Mouse (Mus musculus) frontal cortex, postnatal 14 days (tissue): ENCODE results near the gene Mroh7.
"Not testable (repeated sequence)": the region's sequence is repeated elsewhere in the genome, so short reads cannot be mapped to it uniquely, and the experiment has no call there.

Experiments
- DNase-seq, 2 experiments: peaks; one replicate each; pipeline ENCODE4 v3.0.0; 2022; ENCODE audit warnings: low spot score in 2 of 2

Gene Mroh7

GRCm38 (mm10) chr4:106730814-106731213, at the start of gene Mroh7:
Gene Mroh7 (minus strand): TSS chr4:106730925.
- DNase-seq: no peak

- DNase-seq: no peak
Observed at GRCm38 (mm10) chr4:106780045-106780444, 49.3 kb upstream of the Mroh7 start.

GRCm38 (mm10) chr4:106778116-106778788, 47.5 kb upstream of the Mroh7 start:
- peak; percentile 78 to 84 for DNase-seq

GRCm38 (mm10) chr4:106776998-106777397, 46.3 kb upstream of the Mroh7 start:
- DNase-seq: peak; percentile 52 to 58

GRCm38 (mm10) chr4:106775767-106776166, 45.0 kb upstream of the Mroh7 start:
- DNase-seq: not testable (repeated sequence)

- DNase-seq: no peak
Observed at GRCm38 (mm10) chr4:106772558-106772957, 41.8 kb upstream of the Mroh7 start.

- no peak for DNase-seq
Observed at GRCm38 (mm10) chr4:106769306-106769705, 38.6 kb upstream of the Mroh7 start.

GRCm38 (mm10) chr4:106764166-106764565, 33.4 kb upstream of the Mroh7 start:
- no peak for DNase-seq

GRCm38 (mm10) chr4:106751726-106752125, 21.0 kb upstream of the Mroh7 start:
- no peak for DNase-seq

GRCm38 (mm10) chr4:106749699-106750098, 19.0 kb upstream of the Mroh7 start:
- DNase-seq: peak; percentile 70 to 74

GRCm38 (mm10) chr4:106747001-106747580, 16.4 kb upstream of the Mroh7 start:
- DNase-seq: no peak

GRCm38 (mm10) chr4:106745862-106746261, 15.1 kb upstream of the Mroh7 start:
- no peak for DNase-seq

- DNase-seq: no peak
Observed at GRCm38 (mm10) chr4:106737904-106738303, 7.2 kb upstream of the Mroh7 start.

GRCm38 (mm10) chr4:106736884-106737283, 6.2 kb upstream of the Mroh7 start:
- not testable (repeated sequence) for DNase-seq

- DNase-seq: no peak
Observed at GRCm38 (mm10) chr4:106733636-106734035, 2.9 kb upstream of the Mroh7 start, which contains the start of gene Fam151a. Gene Fam151a (plus strand): TSS chr4:106733889.

GRCm38 (mm10) chr4:106720631-106721030, 10.1 kb downstream of the Mroh7 start:
- DNase-seq: no peak

GRCm38 (mm10) chr4:106713622-106714021, 17.1 kb downstream of the Mroh7 start:
- no peak for DNase-seq

- DNase-seq: peak in 1 of 2 experiments; percentile 77
Observed at GRCm38 (mm10) chr4:106708408-106708807, 22.3 kb downstream of the Mroh7 start.

- no peak for DNase-seq
Observed at GRCm38 (mm10) chr4:106707957-106708356, 22.8 kb downstream of the Mroh7 start.

- no peak for DNase-seq
Observed at GRCm38 (mm10) chr4:106705096-106705665, 25.5 kb downstream of the Mroh7 start.

GRCm38 (mm10) chr4:106704416-106704815, 26.3 kb downstream of the Mroh7 start:
- DNase-seq: peak; percentile 49 to 62

GRCm38 (mm10) chr4:106703956-106704355, 26.8 kb downstream of the Mroh7 start:
- DNase-seq: no peak

- DNase-seq: no peak
Observed at GRCm38 (mm10) chr4:106700798-106701197, 29.9 kb downstream of the Mroh7 start.
